Mouse (Mus musculus) colon, adult 2 months (tissue): ENCODE results near the gene Gys1. TPM values are rescaled to one million over a fixed set of nuclear protein-coding genes. Genes with fewer than 3 reads are reported as not detected.

Experiments used
- polyA plus RNA-seq: library from polyadenylated mRNA; depleted of rRNA; stranded (reverse); fragments of >200 nt; gene quantifications from 2 replicates; pipeline ENCODE4 v1.2.3, GENCODE M21; 2012; rRNA removed

Gene Gys1
- 33.2 and 35.8 TPM in 2 replicates for polyA plus RNA-seq

DNA sequence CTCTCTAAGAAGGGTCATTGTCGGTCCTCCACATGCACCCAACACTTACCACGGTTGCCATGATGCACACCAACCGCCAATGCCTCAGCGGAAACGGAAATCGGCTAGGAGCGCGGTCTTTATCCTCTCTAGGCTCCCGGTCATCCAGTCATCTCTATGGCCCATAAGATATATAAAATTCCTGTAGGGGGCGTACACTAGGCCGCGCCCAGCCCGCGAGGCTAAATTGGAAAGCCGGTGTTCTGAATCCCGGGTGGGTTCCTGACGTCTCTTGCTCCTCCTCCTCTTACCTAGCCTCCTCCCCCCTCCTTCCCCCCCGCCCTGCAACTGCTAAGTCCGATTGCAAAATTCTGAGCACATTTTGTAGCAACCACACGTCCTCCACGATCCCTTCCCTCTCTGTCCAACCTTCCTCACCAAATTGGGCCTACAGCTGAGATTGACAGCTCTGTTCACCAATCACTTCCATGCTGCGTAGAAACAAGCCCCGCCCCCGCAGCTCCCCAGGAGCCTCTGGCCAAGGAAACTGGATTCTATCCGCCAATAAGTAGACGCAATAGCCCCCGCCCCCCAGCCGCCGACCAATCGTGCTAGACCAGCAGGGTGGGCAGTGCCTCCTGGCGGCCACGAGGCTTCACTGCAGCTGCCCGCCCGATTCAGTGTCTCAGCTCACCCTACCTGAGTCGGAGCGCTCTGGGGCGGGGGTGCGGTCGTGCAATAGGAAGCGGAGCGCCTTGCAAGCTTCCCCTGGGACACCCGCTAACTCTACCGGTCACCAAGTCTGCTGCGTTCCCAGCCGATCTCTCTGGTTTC lies at the start of gene Gys1:
TSS of gene Gys1 (plus strand) at position 642 of the 813 bp plus-strand sequence.

DNA sequence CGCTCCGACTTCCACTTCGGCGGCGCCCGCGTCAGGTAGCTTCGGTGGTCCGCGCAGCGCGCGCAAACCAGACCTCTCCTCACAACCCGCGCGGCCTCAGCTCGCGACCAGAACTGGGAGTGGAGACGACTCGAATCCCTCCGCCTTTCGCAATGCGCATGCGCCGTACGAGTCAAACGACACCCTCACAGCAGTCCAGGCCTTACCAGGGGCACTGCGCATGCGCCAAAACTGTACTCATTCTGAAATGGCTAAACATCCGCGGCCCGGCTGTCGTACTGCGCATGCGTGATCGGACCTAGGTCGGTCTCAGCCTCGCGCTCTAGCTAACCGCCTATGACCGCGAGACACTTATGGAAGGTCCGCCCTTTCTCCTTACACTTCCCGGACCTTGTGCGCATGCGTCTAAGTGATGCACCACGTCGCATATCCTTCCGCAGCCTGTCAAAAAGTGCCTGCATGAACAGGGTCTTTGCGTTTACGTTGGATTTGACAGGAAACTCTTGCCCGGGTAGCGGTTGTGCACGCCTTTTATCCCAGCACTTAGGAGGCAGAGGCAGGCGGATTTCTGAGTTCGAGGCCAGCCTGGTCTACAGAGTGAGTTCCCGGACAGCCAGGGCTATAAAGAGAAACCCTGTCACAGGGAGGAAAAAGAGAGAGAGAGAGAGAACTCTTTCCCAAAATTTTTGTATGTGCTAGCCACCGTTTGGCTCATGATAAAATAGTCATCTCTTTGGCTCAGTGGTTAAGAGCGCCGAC lies 38.9 kb upstream of the Gys1 start, which contains the start of gene Snrnp70:
TSS of gene Snrnp70 (minus strand) at position 165 of the 759 bp plus-strand sequence.

GRCm38 (mm10) chr7:45405091-45406075 lies 29.3 kb upstream of the Gys1 start, which contains the start of gene Kcna7:
Gene Kcna7, plus strand, starts transcription at chr7:45405653.

GRCm38 (mm10) chr7:45413113-45413863 lies 21.4 kb upstream of the Gys1 start, which contains the start of gene Ntf5:
Gene Ntf5, plus strand, starts transcription at chr7:45413695.

GRCm38 (mm10) chr7:45420615-45420919 lies 14.1 kb upstream of the Gys1 start, which contains the start of gene Lhb:
Gene Lhb, plus strand, starts transcription at chr7:45420820.

DNA sequence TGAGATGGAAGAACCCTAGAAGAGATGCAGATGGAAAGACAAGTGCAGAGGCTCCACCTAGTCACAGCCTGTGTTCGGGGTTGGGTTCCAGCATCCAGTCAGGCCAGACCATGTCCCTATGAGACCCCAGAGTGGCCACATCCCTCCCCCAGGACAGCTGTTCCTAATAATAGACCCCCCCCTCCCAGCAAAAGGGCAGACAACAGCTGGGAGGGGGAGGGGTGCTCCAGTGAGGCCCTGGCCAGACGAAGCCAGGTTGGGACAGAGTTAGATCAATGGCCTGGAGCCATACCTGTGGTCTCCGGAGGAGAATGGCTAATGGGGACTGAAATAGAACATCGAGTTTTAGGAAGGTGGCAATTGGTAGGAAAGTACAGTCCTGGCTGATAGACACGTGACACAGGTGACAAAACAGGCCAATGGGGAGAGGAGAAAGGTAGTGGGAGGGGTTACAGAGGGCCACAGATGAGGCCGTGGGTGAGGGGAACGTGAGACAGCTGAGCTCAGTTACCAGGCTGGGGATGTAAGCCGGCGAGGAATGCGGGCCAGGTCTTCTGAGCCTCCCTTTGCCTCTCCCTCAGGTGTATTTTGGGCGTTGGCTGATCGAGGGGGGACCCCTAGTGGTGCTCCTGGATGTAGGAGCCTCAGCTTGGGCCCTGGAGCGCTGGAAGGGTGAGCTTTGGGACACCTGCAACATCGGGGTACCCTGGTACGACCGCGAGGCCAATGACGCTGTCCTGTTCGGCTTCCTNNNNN lies 3.1 kb downstream of the Gys1 start, which contains the start of gene Ruvbl2:
TSS of gene Ruvbl2 (minus strand) at position 576 of the 756 bp plus-strand sequence.

DNA sequence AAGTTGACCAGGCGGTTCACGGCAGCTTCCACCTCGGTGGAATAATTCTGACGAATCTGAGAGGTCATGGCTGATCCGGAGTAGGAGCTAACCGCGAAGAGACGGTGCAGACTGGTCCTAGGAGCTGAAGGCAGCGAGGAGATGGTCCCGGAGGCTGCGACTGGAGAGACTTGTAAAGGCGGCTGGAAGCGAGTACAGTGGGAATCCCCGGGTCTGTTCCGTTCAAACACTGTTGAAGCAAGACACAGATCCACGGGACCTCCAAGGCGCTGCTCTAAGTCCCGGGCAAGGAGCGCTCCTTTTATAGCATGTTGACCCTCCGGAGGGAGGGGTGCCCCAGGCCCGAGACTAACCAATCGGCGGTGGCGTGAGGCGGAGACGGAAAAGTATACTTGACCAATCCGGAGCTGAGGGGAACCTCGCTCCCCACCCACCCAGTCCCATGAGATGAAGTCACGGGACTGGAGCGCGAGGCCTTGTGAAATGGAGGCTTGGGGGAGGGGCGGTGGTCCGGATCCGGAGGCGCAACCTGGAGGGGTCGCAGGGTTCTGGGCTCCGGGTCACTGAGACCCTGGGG lies 25.0 kb downstream of the Gys1 start, which contains the start of gene Ftl1:
TSS of gene Ftl1 (minus strand) at position 321 of the 577 bp plus-strand sequence.

GRCm38 (mm10) chr7:45466283-45467089 lies 31.8 kb downstream of the Gys1 start, which contains the start of gene Bax:
Gene Bax, minus strand, starts transcription at chr7:45466898.

GRCm38 (mm10) chr7:45481374-45481927 lies 46.8 kb downstream of the Gys1 start, which contains the start of gene Tulp2:
Gene Tulp2, plus strand, starts transcription at chr7:45481877.

GRCm38 (mm10) chr7:45486761-45487415 lies 52.2 kb downstream of the Gys1 start, which contains the start of gene Gm45808:
Gene Gm45808, minus strand, starts transcription at chr7:45486811.

GRCm38 (mm10) chr7:45488293-45489204 lies 53.9 kb downstream of the Gys1 start, which contains the start of gene Dhdh:
Gene Dhdh, minus strand, starts transcription at chr7:45488805.

Other genes starting within 250 kb of the Gys1 start
- 0.05 TPM in 1 of 2 replicates, not detected in the other for gene Ccdc155, start 230.0 kb upstream of the Gys1 start, polyA plus RNA-seq
- 1.3 and 2.3 TPM in 2 replicates for gene Dkkl1, start 222.7 kb upstream of the Gys1 start, polyA plus RNA-seq
- 10.7 and 13.9 TPM in 2 replicates for gene Tead2, start 219.1 kb upstream of the Gys1 start, polyA plus RNA-seq
- gene Cd37, start 195.7 kb upstream of the Gys1 start, polyA plus RNA-seq: 34.3 and 38.4 TPM in 2 replicates
- not detected in 2 replicates for gene Slc6a16, start 193.8 kb upstream of the Gys1 start, polyA plus RNA-seq
- not detected in 2 replicates for gene Slc6a21, start 157.3 kb upstream of the Gys1 start, polyA plus RNA-seq
- gene Trpm4, start 101.1 kb upstream of the Gys1 start, polyA plus RNA-seq: 204 and 260 TPM in 2 replicates
- gene Hrc, start 99.6 kb upstream of the Gys1 start, polyA plus RNA-seq: 0.21 and 0.75 TPM in 2 replicates
- gene Ppfia3, start 67.8 kb upstream of the Gys1 start, polyA plus RNA-seq: 103 and 110 TPM in 2 replicates
- 4.7 and 8.2 TPM in 2 replicates for gene Lin7b, start 64.3 kb upstream of the Gys1 start, polyA plus RNA-seq
- gene Snrnp70, start 39.1 kb upstream of the Gys1 start, polyA plus RNA-seq: 207 and 209 TPM in 2 replicates
- gene Kcna7, start 29.2 kb upstream of the Gys1 start, polyA plus RNA-seq: 0.08 and 0.09 TPM in 2 replicates
- gene Ntf5, start 21.1 kb upstream of the Gys1 start, polyA plus RNA-seq: 0.21 and 0.22 TPM in 2 replicates
- gene Lhb, start 14.0 kb upstream of the Gys1 start, polyA plus RNA-seq: not detected in 2 replicates
- 65.6 and 70.4 TPM in 2 replicates for gene Ruvbl2, start 3.3 kb downstream of the Gys1 start, polyA plus RNA-seq
- 2,990 and 3,309 TPM in 2 replicates for gene Ftl1, start 25.0 kb downstream of the Gys1 start, polyA plus RNA-seq
- 109 and 142 TPM in 2 replicates for gene Bax, start 32.1 kb downstream of the Gys1 start, polyA plus RNA-seq
- 0.12 and 0.19 TPM in 2 replicates for gene Tulp2, start 47.0 kb downstream of the Gys1 start, polyA plus RNA-seq
- 0.57 TPM in 1 of 2 replicates, not detected in the other for gene Gm45808, start 52.0 kb downstream of the Gys1 start, polyA plus RNA-seq
- gene Dhdh, start 54.0 kb downstream of the Gys1 start, polyA plus RNA-seq: 0.93 and 0.98 TPM in 2 replicates
- gene Nucb1, start 75.6 kb downstream of the Gys1 start, polyA plus RNA-seq: 833 and 896 TPM in 2 replicates
- gene Ppp1r15a, start 91.4 kb downstream of the Gys1 start, polyA plus RNA-seq: 27.9 and 31.0 TPM in 2 replicates
- gene Plekha4, start 91.5 kb downstream of the Gys1 start, polyA plus RNA-seq: 9.0 and 9.3 TPM in 2 replicates
- 4.5 and 7.4 TPM in 2 replicates for gene Hsd17b14, start 120.0 kb downstream of the Gys1 start, polyA plus RNA-seq
- 55.8 and 58.0 TPM in 2 replicates for gene Bcat2, start 135.3 kb downstream of the Gys1 start, polyA plus RNA-seq
- gene Fgf21, start 180.6 kb downstream of the Gys1 start, polyA plus RNA-seq: 0.16 and 0.57 TPM in 2 replicates
- 1.8 and 2.4 TPM in 2 replicates for gene Fut1, start 182.4 kb downstream of the Gys1 start, polyA plus RNA-seq
- 0.23 and 0.32 TPM in 2 replicates for gene Izumo1, start 187.0 kb downstream of the Gys1 start, polyA plus RNA-seq
- 8.1 and 12.7 TPM in 2 replicates for gene Rasip1, start 192.6 kb downstream of the Gys1 start, polyA plus RNA-seq
- gene Mamstr, start 205.1 kb downstream of the Gys1 start, polyA plus RNA-seq: 1.3 and 2.5 TPM in 2 replicates
- gene Fut2, start 231.6 kb downstream of the Gys1 start, polyA plus RNA-seq: 145 and 187 TPM in 2 replicates
- gene Ntn5, start 249.2 kb downstream of the Gys1 start, polyA plus RNA-seq: 5.1 and 17.7 TPM in 2 replicates